Mouse (Mus musculus): ENCODE results near the gene Frmd8. TPM values are rescaled to one million over a fixed set of nuclear protein-coding genes. Genes with fewer than 3 reads are reported as not detected.

Frmd8 gene
- polyA plus RNA-seq, 1 experiment: 24.6 TPM

Other genes with a start within 250 kb of the Frmd8 start
- gene Rela, start 237.8 kb downstream of the Frmd8 start, polyA plus RNA-seq (2012; rRNA removed): 46.7 and 47.6 TPM in 2 replicates
- gene Sipa1, start 211.6 kb downstream of the Frmd8 start, polyA plus RNA-seq (2012; rRNA removed): 34.3 and 39.7 TPM in 2 replicates
- 71.1 and 90.9 TPM in 2 replicates for gene Map3k11, start 186.5 kb downstream of the Frmd8 start, polyA plus RNA-seq (2012; rRNA removed)
- gene Pcnx3, start 186.4 kb downstream of the Frmd8 start, polyA plus RNA-seq (2012; rRNA removed): 71.8 and 89.0 TPM in 2 replicates
- gene Kcnk7, start 170.9 kb downstream of the Frmd8 start, polyA plus RNA-seq (2012; rRNA removed): 0.18 TPM in 1 of 2 replicates, not detected in the other
- 45.1 and 63.8 TPM in 2 replicates for gene Ehbp1l1, start 149.0 kb downstream of the Frmd8 start, polyA plus RNA-seq (2012; rRNA removed)
- 65.4 and 79.8 TPM in 2 replicates for gene Fam89b, start 145.6 kb downstream of the Frmd8 start, polyA plus RNA-seq (2012; rRNA removed)
- 18.4 and 19.9 TPM in 2 replicates for gene Ltbp3, start 134.4 kb downstream of the Frmd8 start, polyA plus RNA-seq (2012; rRNA removed)
- gene Scyl1, start 103.9 kb downstream of the Frmd8 start, polyA plus RNA-seq (2012; rRNA removed): 53.6 and 70.8 TPM in 2 replicates
- gene Slc25a45, start 2.5 kb upstream of the Frmd8 start, polyA plus RNA-seq (2012; rRNA removed): 16.0 and 122 TPM in 2 replicates
- 1.1 and 2.1 TPM in 2 replicates for gene Tigd3, start 18.9 kb upstream of the Frmd8 start, polyA plus RNA-seq (2012; rRNA removed)
- 69.6 and 84.6 TPM in 2 replicates for gene Dpf2, start 37.7 kb upstream of the Frmd8 start, polyA plus RNA-seq (2012; rRNA removed)
- 20.1 and 26.0 TPM in 2 replicates for gene Cdc42ep2, start 49.5 kb upstream of the Frmd8 start, polyA plus RNA-seq (2012; rRNA removed)
- 44.6 and 56.0 TPM in 2 replicates for gene Pola2, start 88.9 kb upstream of the Frmd8 start, polyA plus RNA-seq (2012; rRNA removed)
- gene Slc22a20, start 110.9 kb upstream of the Frmd8 start, polyA plus RNA-seq (2012; rRNA removed): 0.05 TPM in 1 of 2 replicates, not detected in the other
- 102 and 120 TPM in 2 replicates for gene Capn1, start 140.6 kb upstream of the Frmd8 start, polyA plus RNA-seq (2012; rRNA removed)
- gene Syvn1, start 171.3 kb upstream of the Frmd8 start, polyA plus RNA-seq (2012; rRNA removed): 76.7 and 86.7 TPM in 2 replicates
- gene Mrpl49, start 182.5 kb upstream of the Frmd8 start, polyA plus RNA-seq (2012; rRNA removed): 25.2 and 26.8 TPM in 2 replicates
- gene Fau, start 182.6 kb upstream of the Frmd8 start, polyA plus RNA-seq (2012; rRNA removed): 1,267 and 1,718 TPM in 2 replicates
- gene Znhit2, start 185.9 kb upstream of the Frmd8 start, polyA plus RNA-seq (2012; rRNA removed): 34.9 and 42.3 TPM in 2 replicates
- 66.0 and 68.4 TPM in 2 replicates for gene Tm7sf2, start 193.1 kb upstream of the Frmd8 start, polyA plus RNA-seq (2012; rRNA removed)
- gene Vps51, start 202.0 kb upstream of the Frmd8 start, polyA plus RNA-seq (2012; rRNA removed): 77.1 and 79.7 TPM in 2 replicates
- 0.37 and 0.38 TPM in 2 replicates for gene Tmem262, start 204.8 kb upstream of the Frmd8 start, polyA plus RNA-seq (2012; rRNA removed)
- gene Gm28374, start 207.0 kb upstream of the Frmd8 start, polyA plus RNA-seq (2012; rRNA removed): 0.50 TPM in 1 of 2 replicates, not detected in the other
- 79.9 and 96.7 TPM in 2 replicates for gene Zfpl1, start 209.7 kb upstream of the Frmd8 start, polyA plus RNA-seq (2012; rRNA removed)
- 11.6 and 15.7 TPM in 2 replicates for gene Cdca5, start 209.7 kb upstream of the Frmd8 start, polyA plus RNA-seq (2012; rRNA removed)
- gene AC131692.1, start 219.1 kb upstream of the Frmd8 start, polyA plus RNA-seq (2012; rRNA removed): 0.15 TPM in 1 of 2 replicates, not detected in the other
- 1,535 and 1,726 TPM in 2 replicates for gene Naaladl1, start 230.5 kb upstream of the Frmd8 start, polyA plus RNA-seq (2012; rRNA removed)
- gene Sac3d1, start 243.4 kb upstream of the Frmd8 start, polyA plus RNA-seq (2012; rRNA removed): 21.4 and 24.2 TPM in 2 replicates